Mouse (Mus musculus) spleen, adult 2 months (tissue): ENCODE measurements around the gene Btg3.

Source experiments
- CTCF ChIP-seq: fragments of 200-500 bp; IDR thresholded peaks from 2 replicates; pipeline ENCODE4 v1.5.1; 2011; ENCODE audit warnings: mild to moderate bottlenecking, inconsistent platforms; ENCODE audit not compliant: insufficient read depth, insufficient read length, insufficient replicate concordance; ENCODE audit errors: extremely low read depth
- POLR2A ChIP-seq: fragments of 200-500 bp; IDR thresholded peaks from 2 replicates; pipeline ENCODE4 v1.6.1; 2011; ENCODE audit warnings: low read depth, low read length, inconsistent platforms

- no peak for TF ChIP-seq POLR2A
- no peak for TF ChIP-seq CTCF
These were observed 21.7 kb upstream of the Btg3 start for GRCm38 (mm10) chr16:78398734-78399133.
